Mouse (Mus musculus): ENCODE results near the gene Lrrc71.

GRCm38 (mm10) chr3:87785626-87786214, 37.3 kb upstream of the Lrrc71 start:
- TF ChIP-seq ZC3H11A (IDR thresholded peaks at IDR 0.05; ENCODE audit: borderline replicate concordance, low read depth, low read length), result no peak
- no peak for TF ChIP-seq HCFC1 (IDR thresholded peaks at IDR 0.05; ENCODE audit: borderline replicate concordance, insufficient read depth, low read length)
